Mouse (Mus musculus): ENCODE data around the gene Myo3a. TPM values are rescaled to one million over a fixed set of nuclear protein-coding genes. Genes with fewer than 3 reads are reported as not detected.

The Myo3a gene
- polyA plus RNA-seq, 1 experiment from 2014 or later = not detected

- 2% methylated on average over 9 of the region's 9 CpGs for WGBS
- Histone ChIP-seq H3K27ac (ENCODE audit: low read length) (no peak overlapping the region), H3K9me3 (replicated peaks; ENCODE audit: control insufficient read depth, low read length, poor library complexity, severe bottlenecking) (no peaks in the 10 kb centered on the region), H3K36me3 (ENCODE audit: control insufficient read depth, insufficient read depth, low read length) (no peaks in the 10 kb centered on the region), H3K27me3 (ENCODE audit: control insufficient read depth, insufficient read depth, low read depth, low read length) (peaks cover 5% of the 10 kb centered on the region), H3K4me2 (ENCODE audit: low read length) (no peak overlapping the region), H3K4me3 (ENCODE audit: low read depth, low read length) (no peak overlapping the region), H3K9ac (ENCODE audit: low read depth, low read length) (no peak overlapping the region), H3K4me1 (ENCODE audit: control insufficient read depth, insufficient read depth, low read length) (peaks cover 5% of the 10 kb centered on the region; the same call in 1 of the 2 replicates)
- no peak for ATAC-seq
Measured at GRCm38 (mm10) chr2:22617951-22618350, 390.6 kb downstream of the Myo3a start.

- H3K27ac ChIP-seq (ENCODE audit: low read length) = peak overlapping the region; percentile 95
- peaks cover 5% of the 10 kb centered on the region; the same call in 1 of the 2 replicates for H3K4me1 ChIP-seq (ENCODE audit: control insufficient read depth, insufficient read depth, low read length)
- no peaks in the 10 kb centered on the region for H3K9me3 ChIP-seq (replicated peaks; ENCODE audit: control insufficient read depth, low read length, poor library complexity, severe bottlenecking)
- WGBS = 1% methylated on average over 12 of the region's 12 CpGs
- H3K4me3 ChIP-seq (ENCODE audit: low read depth, low read length) = peak overlapping the region; percentile 17
- ATAC-seq = no peak
- no peaks in the 10 kb centered on the region for H3K36me3 ChIP-seq (ENCODE audit: control insufficient read depth, insufficient read depth, low read length)
- H3K4me2 ChIP-seq (ENCODE audit: low read length) = peak overlapping the region; percentile 48
- H3K27me3 ChIP-seq (ENCODE audit: control insufficient read depth, insufficient read depth, low read depth, low read length) = peaks cover 5% of the 10 kb centered on the region
- H3K9ac ChIP-seq (ENCODE audit: low read depth, low read length) = peak overlapping the region; percentile 49
Measured at GRCm38 (mm10) chr2:22619416-22619815, 392.1 kb downstream of the Myo3a start.

GRCm38 (mm10) chr2:22620030-22620429 lies 392.7 kb downstream of the Myo3a start:
- H3K27me3 ChIP-seq (ENCODE audit: control insufficient read depth, insufficient read depth, low read depth, low read length) = peaks cover 5% of the 10 kb centered on the region
- H3K4me3 ChIP-seq (ENCODE audit: low read depth, low read length) = peak overlapping the region; percentile 17
- peaks cover 5% of the 10 kb centered on the region; the same call in 1 of the 2 replicates for H3K4me1 ChIP-seq (ENCODE audit: control insufficient read depth, insufficient read depth, low read length)
- H3K36me3 ChIP-seq (ENCODE audit: control insufficient read depth, insufficient read depth, low read length) = no peaks in the 10 kb centered on the region
- H3K27ac ChIP-seq (ENCODE audit: low read length) = peak overlapping the region; percentile 95
- WGBS = 1% methylated on average over 6 of the region's 6 CpGs
- peak overlapping the region; percentile 49 for H3K9ac ChIP-seq (ENCODE audit: low read depth, low read length)
- no peaks in the 10 kb centered on the region for H3K9me3 ChIP-seq (replicated peaks; ENCODE audit: control insufficient read depth, low read length, poor library complexity, severe bottlenecking)
- H3K4me2 ChIP-seq (ENCODE audit: low read length) = peak overlapping the region; percentile 48
- no peak for ATAC-seq

GRCm38 (mm10) chr2:22620534-22620933 lies 393.2 kb downstream of the Myo3a start:
- ATAC-seq = no peak
- Histone ChIP-seq H3K9me3 (replicated peaks; ENCODE audit: control insufficient read depth, low read length, poor library complexity, severe bottlenecking) (no peaks in the 10 kb centered on the region), H3K4me3 (ENCODE audit: low read depth, low read length) (peak overlapping the region; percentile 58), H3K27ac (ENCODE audit: low read length) (peak overlapping the region; percentile 95), H3K9ac (ENCODE audit: low read depth, low read length) (peak overlapping the region; percentile 2), H3K27me3 (ENCODE audit: control insufficient read depth, insufficient read depth, low read depth, low read length) (peaks cover 7% of the 10 kb centered on the region), H3K4me1 (ENCODE audit: control insufficient read depth, insufficient read depth, low read length) (peaks cover 5% of the 10 kb centered on the region; the same call in 1 of the 2 replicates), H3K36me3 (ENCODE audit: control insufficient read depth, insufficient read depth, low read length) (no peaks in the 10 kb centered on the region), H3K4me2 (ENCODE audit: low read length) (peak overlapping the region; percentile 76)
- WGBS = 4% methylated on average over 7 of the region's 7 CpGs

- Histone ChIP-seq H3K9ac (ENCODE audit: low read depth, low read length) (peak overlapping the region; percentile 75), H3K27me3 (ENCODE audit: control insufficient read depth, insufficient read depth, low read depth, low read length) (peaks cover 10% of the 10 kb centered on the region), H3K4me1 (ENCODE audit: control insufficient read depth, insufficient read depth, low read length) (peaks cover 5% of the 10 kb centered on the region; the same call in 1 of the 2 replicates), H3K4me3 (ENCODE audit: low read depth, low read length) (peak overlapping the region; percentile 58), H3K36me3 (ENCODE audit: control insufficient read depth, insufficient read depth, low read length) (no peaks in the 10 kb centered on the region), H3K27ac (ENCODE audit: low read length) (peak overlapping the region; percentile 95), H3K4me2 (ENCODE audit: low read length) (peak overlapping the region; percentile 76), H3K9me3 (replicated peaks; ENCODE audit: control insufficient read depth, low read length, poor library complexity, severe bottlenecking) (no peaks in the 10 kb centered on the region)
- peak; percentile 62; the same call in 1 of the 2 replicates for ATAC-seq
- 6% methylated on average over 20 of the region's 20 CpGs for WGBS
Measured at GRCm38 (mm10) chr2:22620978-22621827, 393.9 kb downstream of the Myo3a start.

GRCm38 (mm10) chr2:22621828-22622731 lies 394.8 kb downstream of the Myo3a start, which contains the start of gene Gad2:
Gene Gad2 (plus strand): TSS chr2:22622205.
- peak; percentile 85 for ATAC-seq
- Histone ChIP-seq H3K36me3 (ENCODE audit: control insufficient read depth, insufficient read depth, low read length) (no peaks in the 10 kb centered on the region), H3K4me1 (ENCODE audit: control insufficient read depth, insufficient read depth, low read length) (peaks cover 5% of the 10 kb centered on the region; the same call in 1 of the 2 replicates), H3K27me3 (ENCODE audit: control insufficient read depth, insufficient read depth, low read depth, low read length) (peaks cover 15% of the 10 kb centered on the region), H3K4me3 (ENCODE audit: low read depth, low read length) (peak within 1 kb of the TSS; percentile 58), H3K9ac (ENCODE audit: low read depth, low read length) (peak within 1 kb of the TSS; percentile 75), H3K4me2 (ENCODE audit: low read length) (peak within 1 kb of the TSS; percentile 76), H3K27ac (ENCODE audit: low read length) (peak within 1 kb of the TSS; percentile 95), H3K9me3 (replicated peaks; ENCODE audit: control insufficient read depth, low read length, poor library complexity, severe bottlenecking) (no peaks in the 10 kb centered on the region)
- under 1% methylated on average over 55 of the region's 55 CpGs for WGBS

- ATAC-seq = no peak
- H3K4me1 ChIP-seq (ENCODE audit: control insufficient read depth, insufficient read depth, low read length) = peaks cover 5% of the 10 kb centered on the region; the same call in 1 of the 2 replicates
- H3K9ac ChIP-seq (ENCODE audit: low read depth, low read length) = peak overlapping the region; percentile 75
- H3K4me3 ChIP-seq (ENCODE audit: low read depth, low read length) = peak overlapping the region; percentile 58
- no peaks in the 10 kb centered on the region for H3K36me3 ChIP-seq (ENCODE audit: control insufficient read depth, insufficient read depth, low read length)
- peak overlapping the region; percentile 95 for H3K27ac ChIP-seq (ENCODE audit: low read length)
- H3K4me2 ChIP-seq (ENCODE audit: low read length) = peak overlapping the region; percentile 76
- H3K27me3 ChIP-seq (ENCODE audit: control insufficient read depth, insufficient read depth, low read depth, low read length) = peaks cover 16% of the 10 kb centered on the region
- H3K9me3 ChIP-seq (replicated peaks; ENCODE audit: control insufficient read depth, low read length, poor library complexity, severe bottlenecking) = no peaks in the 10 kb centered on the region
- under 1% methylated on average over 60 of the region's 60 CpGs for WGBS
Measured at GRCm38 (mm10) chr2:22623111-22624070, 396.1 kb downstream of the Myo3a start.
